Mouse (Mus musculus) ovary, postnatal 14 days (tissue): ENCODE results near the gene Klf8.
"Not testable (repeated sequence)": the region's sequence is repeated elsewhere in the genome, so short reads cannot be mapped to it uniquely, and the experiment has no call there.

ENCODE experiments used
- DNase-seq: peaks from one replicate; pipeline ENCODE4 v3.0.0; 2022; ENCODE audit warnings: low spot score

Klf8 gene

DNA sequence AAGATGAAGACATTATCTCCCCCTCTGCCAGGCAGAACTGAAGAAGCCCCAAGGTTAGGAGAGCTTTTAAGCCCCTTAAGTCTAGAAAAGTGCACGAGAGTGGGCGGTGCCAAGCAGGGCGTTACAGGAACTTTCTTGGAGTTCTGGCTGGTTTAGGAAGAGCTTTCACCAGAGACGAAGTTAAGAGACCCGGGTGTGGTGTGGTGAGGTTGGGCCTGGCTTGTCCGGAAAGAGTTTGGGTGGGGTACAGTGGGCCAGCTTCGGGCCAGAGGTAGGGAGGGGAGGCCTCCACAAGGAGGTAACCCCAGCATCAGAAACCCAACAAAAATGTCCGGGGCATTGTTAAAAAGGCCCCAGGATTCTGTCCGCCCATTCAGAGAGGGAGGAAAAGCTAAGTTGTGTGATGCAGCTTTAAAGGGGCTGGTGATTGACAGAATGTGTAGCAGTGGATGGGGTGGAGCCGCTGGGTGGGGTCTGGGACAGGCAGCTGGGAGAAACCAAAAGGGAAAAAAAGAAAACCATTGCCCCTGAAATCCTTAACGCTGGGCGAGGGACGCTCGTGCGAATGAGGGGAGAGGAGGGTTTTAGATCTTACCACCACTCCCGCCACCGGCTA, at the start of gene Klf8:
Gene Klf8 (plus strand): TSS at position 163 of the 616 bp plus-strand sequence.
- no peak for DNase-seq

DNA sequence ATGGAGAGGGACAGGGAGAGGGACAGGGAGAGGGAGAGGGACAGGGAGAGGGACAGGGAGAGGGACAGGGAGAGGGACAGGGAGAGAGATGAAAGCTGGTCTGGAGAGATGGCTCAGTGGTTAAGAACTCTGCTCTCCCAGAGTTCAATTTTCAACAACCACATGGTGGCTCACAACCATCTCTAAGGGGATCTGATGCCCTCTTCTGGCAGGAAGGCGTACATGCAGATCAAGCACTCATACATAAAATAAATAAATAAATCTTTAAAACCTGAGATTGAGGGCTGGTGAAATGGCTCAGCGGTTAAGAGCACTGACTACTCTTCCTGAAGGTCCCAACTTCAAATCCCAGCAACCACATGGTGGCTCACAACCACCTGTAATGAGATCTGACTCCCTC, 38.1 kb upstream of the Klf8 start:
- DNase-seq, result not testable (repeated sequence)

DNA sequence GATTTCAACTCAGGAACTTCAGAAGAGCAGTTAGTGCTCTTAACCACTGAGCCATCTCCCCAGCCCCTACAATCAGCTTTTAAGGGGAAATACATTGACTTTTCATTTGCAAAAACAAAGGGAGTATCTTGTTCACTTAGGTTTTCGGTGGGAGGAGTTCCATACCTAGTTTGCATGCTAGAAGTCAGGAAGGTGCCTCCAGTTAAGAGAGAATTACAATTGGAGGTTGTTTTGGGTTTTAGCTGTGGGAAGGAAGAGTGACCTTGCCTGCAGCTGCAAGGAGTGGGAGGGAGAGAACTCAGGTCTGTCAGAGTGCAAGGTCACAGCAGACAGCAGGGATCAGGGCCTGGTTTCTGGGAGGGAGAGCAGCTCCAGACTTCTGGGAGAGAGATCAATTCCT, 26.2 kb upstream of the Klf8 start:
- DNase-seq, result no peak

DNA sequence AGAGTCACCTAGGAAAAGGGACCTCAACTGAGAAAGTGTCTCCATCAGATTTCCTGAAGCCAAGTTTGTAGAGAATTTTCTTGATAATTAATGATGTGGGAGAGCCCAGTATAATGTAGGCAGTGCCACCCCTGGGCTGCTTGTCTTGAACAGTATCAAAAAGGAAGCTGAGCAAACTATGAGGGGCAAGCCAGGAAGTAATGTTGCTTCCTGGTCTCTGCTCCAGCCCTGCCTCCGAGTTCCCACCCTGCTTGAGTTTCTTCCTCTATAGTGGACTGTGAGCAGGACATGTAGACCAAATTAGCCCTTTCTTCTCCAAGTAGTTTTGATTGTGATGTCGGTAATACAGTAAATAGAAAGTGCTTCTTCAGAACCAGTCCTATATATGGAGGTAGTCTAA, 6.0 kb upstream of the Klf8 start:
- no peak for DNase-seq

DNA sequence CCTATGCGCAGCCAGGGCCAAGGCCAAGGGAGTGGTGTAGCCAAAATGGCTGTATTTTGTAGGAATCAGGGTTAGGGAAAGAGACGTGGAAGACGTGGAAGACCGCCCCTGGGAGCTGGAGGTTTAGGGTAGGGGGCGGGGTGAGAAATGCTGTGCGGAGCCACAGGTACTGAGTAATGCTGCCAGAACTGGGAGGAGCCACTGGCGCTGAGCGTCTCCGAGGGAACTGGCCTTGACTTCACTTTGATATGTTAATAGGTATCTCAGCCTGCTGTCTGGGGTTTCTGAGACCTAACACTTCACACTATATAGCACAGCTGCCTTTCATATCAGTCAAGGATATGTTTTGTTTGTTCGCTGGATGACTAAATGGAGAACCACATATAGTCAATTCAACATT, 4.0 kb upstream of the Klf8 start:
- DNase-seq, result no peak

DNA sequence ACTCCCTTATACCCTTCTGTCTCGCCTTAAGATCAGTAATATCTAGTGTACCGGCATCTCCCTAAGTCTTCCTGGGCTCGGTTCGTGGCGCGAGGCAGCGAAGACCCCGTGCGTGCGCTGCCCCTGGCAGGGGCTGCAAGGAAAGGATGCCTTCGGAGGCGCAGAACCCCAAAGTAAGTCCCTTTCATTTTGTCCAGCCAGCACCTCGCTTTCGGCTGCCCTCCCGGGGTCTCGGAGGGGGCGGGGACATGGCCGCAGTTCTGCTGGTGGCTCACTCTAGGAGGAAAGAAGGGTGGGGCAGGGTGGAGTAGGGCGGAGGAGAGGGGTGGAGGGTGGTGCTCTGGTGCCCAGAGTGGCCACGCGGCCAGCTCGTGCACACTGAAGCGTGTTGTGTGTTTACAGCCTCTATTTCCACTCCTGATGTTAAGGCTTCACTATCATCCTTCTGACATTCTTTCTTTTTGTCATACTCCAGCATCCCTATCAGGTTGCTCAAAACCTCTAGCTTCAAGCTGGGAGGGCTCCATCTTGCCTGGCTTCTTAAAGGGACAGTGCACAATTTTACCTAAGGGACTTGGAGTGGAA, 746 bp downstream of the Klf8 start:
- DNase-seq, result no peak

DNA sequence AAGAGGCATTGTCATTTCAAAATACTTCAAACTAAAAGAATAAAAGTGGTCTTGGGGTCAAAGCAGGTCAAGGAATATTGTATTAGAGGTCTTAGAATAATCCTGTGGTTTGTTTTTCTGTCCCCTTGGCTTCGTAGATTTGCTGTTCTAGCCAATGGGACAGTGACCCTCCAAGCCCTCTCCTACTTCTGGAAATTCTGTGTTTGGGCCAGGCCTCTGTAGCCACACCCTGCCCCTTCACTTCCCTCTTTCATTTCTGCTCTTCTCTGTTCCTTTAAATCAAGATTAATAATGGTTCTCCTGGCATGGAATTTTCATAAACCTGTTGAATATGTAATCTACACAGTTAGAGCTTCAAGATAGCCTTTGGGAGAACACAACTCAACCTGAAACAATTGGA, 17.0 kb downstream of the Klf8 start:
- no peak for DNase-seq

DNA sequence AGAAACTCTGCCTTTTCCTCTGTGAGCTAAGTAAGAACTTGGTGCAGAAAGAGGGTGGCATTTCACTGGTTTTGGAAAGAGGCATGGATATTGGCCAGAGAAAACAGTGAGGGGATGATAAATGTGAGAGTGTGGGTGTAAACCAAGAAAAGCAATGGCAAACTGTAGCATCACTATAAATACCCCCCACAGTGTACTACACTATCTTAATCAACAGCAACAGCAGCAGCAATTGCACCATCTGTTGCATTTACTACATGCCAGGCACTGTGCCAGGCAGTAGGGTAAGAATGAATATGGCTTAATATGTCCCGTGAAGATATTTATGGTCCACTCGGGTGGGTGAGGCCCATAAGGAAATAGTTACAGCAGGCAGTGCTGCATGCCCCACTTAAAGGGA, 18.2 kb downstream of the Klf8 start:
- no peak for DNase-seq

DNA sequence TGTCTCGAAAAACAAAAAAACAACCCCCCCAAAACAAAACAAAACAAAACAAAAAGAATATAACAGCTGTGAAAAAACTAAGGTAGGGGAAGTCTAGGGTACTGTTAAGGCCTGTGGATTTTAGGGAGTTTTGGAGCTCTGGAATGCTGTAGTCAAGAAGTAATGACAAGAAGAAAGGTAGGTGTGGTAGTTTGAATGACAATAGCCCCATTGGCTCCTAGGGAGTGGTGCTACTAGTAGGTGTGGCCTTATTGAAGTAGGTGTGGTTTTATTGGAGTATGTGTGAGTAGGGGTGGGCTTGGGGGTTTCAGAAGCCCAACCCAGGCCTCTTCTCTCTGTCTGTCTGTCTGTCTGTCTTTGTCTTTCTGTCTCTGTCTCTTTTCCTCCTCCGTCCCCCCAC, 44.9 kb downstream of the Klf8 start:
- DNase-seq, result no peak

DNA sequence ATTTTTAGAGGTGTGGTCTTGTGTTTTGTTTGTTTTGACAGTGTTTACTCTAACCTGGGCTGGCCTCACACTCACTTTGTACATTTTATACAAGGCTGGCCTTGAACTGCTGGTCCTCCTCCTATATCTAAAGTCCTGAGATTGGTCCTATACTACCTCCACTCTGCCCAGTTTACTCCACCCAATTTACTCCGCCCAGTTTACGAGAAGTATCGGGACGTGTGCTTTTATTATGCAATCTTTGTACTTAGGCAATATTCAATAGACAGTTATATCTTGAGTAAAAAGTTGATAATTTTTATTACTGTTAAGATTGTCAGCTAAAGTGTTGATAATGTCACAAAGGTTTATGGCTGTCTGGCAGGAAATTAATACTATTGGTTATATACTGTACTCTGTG, 74.1 kb downstream of the Klf8 start:
- no peak for DNase-seq

DNA sequence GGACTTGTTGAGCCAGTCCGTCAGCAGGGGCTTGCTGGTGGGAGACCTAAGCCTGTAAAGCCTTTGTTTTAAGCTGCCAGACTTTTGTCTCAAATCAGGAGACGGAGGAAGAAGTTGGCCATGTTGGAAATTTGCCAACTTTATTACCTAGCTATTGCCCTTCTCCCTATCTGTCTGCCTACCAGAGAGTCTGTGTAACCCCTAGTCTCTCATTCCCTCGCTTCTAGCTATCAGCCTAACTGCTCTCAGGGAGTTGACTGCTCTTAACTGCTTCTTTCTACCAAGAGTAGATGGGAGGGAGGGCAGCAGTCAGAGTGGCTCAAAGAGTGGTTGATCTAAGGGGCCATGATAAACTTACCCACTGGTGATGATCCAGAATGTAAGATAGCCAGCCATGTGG, 85.8 kb downstream of the Klf8 start:
- no peak for DNase-seq

DNA sequence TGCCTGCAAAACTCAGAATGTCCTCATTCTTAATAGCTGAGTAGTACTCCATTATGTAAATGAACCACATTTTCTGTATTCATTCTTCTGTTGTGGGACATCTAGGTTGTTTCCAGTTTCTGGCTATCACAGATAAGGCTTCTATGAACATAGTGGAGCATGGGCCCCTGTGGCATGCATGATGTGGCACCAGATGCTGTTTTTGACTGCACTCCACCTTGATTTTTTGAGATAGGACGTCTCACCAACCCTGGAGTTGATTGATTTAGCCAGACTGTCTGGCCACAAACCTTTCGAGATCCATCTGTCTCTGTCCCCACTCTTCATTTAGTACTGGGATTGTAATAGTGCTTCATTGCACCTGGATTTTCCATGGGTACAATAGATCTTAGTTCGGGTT, 96.9 kb downstream of the Klf8 start:
- not testable (repeated sequence) for DNase-seq

DNA sequence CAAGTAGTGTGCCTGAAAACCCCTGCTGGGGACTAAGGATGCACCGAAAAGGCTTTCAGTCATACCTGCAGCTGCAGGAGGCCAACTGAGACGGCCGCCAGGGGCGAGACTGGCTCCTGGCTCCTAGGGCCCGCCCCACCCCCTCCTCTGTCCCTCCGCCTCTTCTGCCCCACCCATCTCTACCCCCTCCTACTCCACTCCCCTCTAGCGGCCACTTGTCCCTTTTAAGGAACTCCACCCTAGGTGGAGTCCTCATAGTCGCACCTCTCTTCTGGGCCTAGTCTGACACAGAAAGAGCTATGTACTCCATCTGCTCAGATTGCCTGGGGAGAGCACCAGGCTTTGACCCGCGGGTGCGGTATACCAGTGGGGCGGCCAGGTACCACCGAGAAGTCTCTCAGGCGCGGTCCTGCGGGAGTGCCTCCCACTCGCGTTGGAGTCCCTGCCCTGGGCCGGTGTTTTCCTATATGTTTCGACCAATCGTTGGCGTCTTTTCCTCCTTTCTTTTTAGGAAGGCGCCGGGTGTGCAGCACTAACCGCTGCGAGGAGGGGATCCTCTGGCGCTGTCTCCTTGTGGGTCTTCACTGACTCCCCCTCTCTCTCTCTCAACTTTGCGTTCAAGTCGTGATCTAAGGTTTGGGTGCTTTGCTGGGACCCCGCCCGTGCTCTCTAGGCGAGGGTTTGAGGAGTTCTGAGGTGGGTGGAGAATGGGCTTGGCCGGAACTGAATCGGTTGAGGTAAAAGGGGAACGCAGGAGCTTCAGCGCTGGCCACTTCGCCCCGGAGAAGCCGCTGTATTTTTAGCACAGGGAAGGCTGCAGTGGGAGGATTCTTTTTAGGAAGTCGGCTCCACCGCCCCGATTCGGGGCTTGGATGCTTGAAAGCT, 122.3 kb downstream of the Klf8 start:
- DNase-seq, result peak; percentile 9

DNA sequence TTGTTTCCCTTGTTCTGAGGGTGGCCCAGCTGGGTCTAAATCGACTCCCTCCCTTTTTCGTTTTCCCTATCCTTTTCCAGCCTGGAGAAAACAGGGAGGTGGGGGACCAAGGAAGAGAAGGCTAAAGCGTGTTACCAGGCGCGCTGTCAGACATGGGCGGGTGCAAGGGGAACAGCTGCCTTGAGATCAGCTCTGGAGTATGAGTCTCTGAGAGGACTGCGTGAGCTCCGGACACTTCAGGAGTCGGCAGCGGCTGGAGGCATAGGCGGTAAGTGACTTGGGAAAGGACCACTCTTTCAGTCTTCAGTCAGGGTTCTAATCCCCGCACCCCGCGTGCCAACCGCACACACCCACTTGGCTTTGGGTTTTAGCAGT, 122.9 kb downstream of the Klf8 start:
- DNase-seq, result peak; percentile 3

DNA sequence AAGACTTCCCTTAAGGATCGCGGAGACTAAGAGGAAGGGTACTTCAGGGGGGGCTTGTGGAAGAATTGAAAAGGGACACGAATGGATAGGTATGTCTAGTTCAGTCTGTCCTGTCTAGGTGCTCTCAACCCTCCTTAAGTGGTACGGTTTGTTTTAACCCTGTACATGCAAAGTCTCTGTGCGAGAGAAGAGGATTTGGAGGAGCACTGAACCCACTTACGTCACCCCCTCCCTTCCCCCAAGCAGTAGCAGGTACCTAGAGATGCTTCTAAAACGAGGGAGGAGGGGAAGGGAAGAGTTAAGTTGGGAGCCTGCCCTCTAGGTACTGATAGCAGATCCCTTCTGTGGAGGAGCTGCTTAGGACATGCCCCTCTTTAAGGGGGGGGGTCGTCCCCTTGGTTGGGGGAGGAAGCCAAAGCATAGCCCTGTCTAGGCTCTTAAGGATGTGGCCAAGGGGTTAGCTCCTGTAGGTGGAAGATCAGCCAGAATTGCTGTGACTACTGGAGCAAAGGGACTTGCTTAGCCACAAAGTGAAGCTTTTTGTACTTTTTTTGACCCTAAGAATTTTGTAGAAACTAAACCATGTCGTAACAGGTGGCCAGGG, 123.5 kb downstream of the Klf8 start:
- DNase-seq, result no peak

DNA sequence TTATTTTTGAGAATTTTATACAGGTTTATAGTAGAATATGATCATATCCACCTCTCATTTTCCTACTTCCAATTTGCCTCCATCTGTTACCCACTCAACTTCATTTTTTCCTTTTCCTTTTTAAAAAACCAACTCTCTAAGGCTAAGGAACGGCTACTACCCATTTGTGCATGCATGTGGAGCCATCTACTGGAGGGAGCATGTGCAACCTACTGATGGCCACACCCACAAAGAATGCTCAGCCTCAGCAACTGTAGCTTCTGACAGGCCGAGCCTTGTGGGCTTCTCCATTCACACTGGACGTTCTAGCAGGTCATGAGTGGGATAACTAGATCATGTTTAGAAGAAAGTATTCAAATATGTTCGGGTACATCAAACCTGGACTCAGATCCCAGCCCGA, 129.5 kb downstream of the Klf8 start:
- peak; percentile 13 for DNase-seq

DNA sequence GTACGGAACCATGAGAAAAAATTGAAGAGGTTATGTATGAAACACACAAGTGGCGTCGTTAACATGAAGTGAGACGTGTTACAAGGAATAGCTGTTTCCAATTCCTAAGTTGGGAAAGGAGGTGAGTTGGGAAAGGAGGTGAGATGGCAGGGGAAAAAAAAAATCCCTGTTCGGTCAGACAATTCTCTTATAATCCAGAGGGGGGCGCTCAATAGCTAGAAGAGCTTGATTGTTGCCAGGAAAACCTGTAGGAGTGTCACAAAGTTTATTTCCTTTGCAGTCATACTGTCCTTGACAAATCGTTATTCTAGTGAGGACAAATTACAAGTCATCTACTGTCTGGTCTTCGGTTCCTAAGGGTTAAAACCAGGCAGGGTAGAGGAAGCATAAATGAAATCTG, 132.5 kb downstream of the Klf8 start:
- DNase-seq, result no peak

DNA sequence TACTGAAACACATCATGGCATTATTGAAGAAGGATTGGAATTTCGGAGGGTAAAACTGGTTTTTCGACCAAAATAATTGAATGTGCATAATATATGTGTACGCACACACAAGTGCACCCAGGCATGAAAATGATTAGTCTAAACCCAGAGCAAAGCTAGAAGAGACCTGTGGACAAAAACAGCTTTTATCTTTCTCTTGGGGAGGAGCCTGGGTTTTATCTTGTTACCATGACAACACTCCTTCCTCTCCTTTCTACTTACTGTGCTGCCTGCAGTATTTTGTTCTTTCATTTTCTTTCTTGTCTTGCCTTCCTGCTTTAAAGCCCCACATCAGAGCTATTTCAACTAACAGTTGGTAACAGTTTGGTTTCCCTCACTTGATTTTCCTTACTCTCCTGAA, 137.8 kb downstream of the Klf8 start:
- DNase-seq, result no peak

DNA sequence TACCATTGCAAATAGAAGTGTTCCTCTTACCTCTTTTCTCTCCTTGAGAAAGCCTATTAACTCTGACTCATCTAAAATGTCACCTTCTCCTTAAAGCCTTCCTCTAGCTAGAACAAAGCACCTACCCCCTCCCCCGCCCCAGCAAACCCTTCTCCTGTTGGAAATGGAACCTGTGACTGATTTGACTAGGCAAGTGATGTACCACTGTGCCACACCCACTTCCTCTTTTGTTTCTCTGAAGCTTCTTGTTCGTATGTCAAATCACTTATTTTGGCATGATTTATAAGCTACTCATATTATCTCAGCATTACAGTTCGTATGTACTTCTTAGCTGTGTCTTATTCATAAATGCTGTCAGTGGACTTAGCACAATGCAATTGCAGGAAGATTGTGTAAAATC, 144.5 kb downstream of the Klf8 start:
- no peak for DNase-seq

DNA sequence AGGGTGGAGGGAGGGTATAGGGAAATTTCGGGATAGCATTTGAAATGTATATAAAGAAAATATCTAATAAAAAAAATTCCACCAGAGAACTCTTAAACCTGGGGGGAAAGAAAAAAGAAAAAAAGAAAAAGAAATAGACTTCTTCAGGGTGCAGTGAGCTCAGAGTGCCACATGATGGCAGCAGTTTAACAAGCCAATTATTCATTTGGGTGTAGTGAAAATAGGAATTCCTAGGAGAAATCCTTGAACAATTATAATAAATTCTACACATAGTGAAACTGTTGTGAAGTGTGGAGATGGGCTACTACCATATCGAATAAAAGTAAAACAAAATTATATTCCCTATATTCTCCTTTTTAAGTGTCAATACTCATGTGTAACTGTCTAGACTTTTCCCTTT, 152.0 kb downstream of the Klf8 start:
- DNase-seq, result no peak

DNA sequence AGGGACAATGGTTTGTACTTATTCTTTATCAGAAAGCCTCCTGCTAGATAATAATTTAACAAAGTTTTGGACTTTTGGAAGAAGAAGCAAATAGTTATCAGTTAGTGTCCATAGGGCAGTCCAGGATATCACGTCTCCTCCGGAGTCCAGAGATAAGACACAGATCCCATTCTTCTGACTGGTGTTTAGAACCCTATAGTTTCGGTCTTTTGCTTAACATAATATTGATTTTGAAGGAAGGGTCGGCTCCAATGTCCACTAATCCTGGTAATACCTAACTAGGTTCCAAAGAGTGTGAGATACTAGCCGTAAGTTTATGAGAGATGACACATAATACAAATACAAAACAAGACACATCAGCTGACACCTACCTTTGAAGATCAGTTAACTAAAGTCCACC, 179.8 kb downstream of the Klf8 start:
- DNase-seq, result no peak

DNA sequence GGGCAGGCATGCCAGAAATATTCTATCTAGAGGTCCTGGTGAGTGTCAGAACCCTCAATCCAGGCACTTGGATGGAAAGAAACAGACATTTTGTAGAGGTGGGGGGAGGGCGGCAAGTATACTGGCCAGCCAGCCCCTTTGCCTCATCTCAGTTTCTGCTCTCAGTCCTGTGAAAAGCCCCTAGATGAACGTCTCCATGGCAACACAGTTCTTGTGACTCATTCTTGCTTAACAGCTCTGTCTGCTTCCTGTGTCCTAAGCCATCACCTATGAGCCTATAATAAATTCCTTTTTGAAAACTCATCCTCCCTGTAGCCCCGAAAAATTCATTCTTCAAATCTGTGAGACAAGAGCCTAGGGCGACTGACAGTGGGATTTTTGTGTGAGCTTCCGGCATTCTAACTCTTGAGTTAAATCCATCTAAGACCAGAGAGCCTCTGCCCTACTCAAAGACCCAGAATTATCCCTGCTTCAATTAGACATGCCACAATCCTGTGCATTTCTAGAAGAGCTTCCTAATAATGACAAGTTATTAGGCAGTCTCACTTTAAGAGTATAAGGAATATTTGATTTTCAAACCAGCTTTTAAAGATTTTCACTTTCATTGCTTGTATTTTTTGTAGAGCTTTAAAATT, 196.5 kb downstream of the Klf8 start:
- DNase-seq, result no peak

DNA sequence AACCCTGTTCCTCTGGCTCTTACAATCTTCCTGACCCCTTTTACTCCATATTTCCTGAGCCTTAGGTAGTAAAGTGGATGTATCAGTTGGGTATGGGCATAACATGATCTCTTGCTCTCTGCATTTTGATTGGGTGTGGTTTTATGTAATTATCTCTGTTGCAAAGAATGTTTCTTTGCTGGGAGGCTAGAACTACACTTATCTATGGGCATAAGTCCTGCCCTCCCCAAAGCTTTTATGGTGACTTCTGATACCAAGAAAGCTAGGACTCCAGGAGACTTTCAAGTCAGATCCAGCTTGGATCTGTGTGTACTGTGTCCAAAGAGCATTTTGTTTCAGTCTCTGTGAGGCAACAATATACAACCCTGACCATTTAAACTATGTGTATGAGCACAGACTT, 202.3 kb downstream of the Klf8 start:
- DNase-seq, result no peak
